ENCODE assay signal across 8 mouse cellular contexts in genomic region chr1:126993061-126993640, GRCm38 (mm10).
DNase-seq lines count a peak whose midpoint lies in the region; ATAC-seq and TF ChIP-seq lines count a peak whose summit lies in the region.

No protein-coding gene starts in this region.

- H3K27me3 ChIP-seq in intestine, embryonic 14.5 days (replicated peaks; ENCODE audit: control insufficient read depth, insufficient read depth, low read length) = no peaks in the 10 kb centered on the region
- no peaks in the 10 kb centered on the region for H3K27me3 ChIP-seq in intestine, embryonic 16.5 days (replicated peaks; ENCODE audit: control insufficient read depth, insufficient read depth, low read length)
- H3K27me3 ChIP-seq in forebrain, embryonic 12.5 days = no peaks in the 10 kb centered on the region
- no peaks in the 10 kb centered on the region for H3K27me3 ChIP-seq in intestine, embryonic 15.5 days (replicated peaks)
- H3K27me3 ChIP-seq in limb, embryonic 12.5 days = no peaks in the 10 kb centered on the region; the same call in 1 of the 2 replicates
- no peaks in the 10 kb centered on the region for H3K27me3 ChIP-seq in neural tube, embryonic 11.5 days (ENCODE audit: control insufficient read depth, insufficient read depth, low read length)

- WGBS in intestine, embryonic 14.5 days = 75% methylated on average over 1 of the region's 1 CpGs
- WGBS in intestine, embryonic 16.5 days = 70% methylated on average over 1 of the region's 1 CpGs
- 69% methylated on average over 1 of the region's 1 CpGs for WGBS in bone marrow, adult 2 months
- 74% methylated on average over 1 of the region's 1 CpGs for WGBS in forebrain, embryonic 12.5 days
- WGBS in intestine, embryonic 15.5 days = 77% methylated on average over 1 of the region's 1 CpGs
- 69% methylated on average over 1 of the region's 1 CpGs for WGBS in limb, embryonic 12.5 days
- WGBS in neural tube, embryonic 11.5 days = 77% methylated on average over 1 of the region's 1 CpGs

- no peak overlapping the region for H3K27ac ChIP-seq in intestine, embryonic 14.5 days (ENCODE audit: low read depth)
- H3K27ac ChIP-seq in intestine, embryonic 16.5 days (ENCODE audit: low read length) = no peak overlapping the region
- no peak overlapping the region for H3K27ac ChIP-seq in bone marrow, adult 2 months (ENCODE audit: control insufficient read depth, insufficient read depth, low read depth, low read length, poor library complexity)
- no peak overlapping the region for H3K27ac ChIP-seq in forebrain, embryonic 12.5 days
- no peak overlapping the region for H3K27ac ChIP-seq in intestine, embryonic 15.5 days
- no peak overlapping the region for H3K27ac ChIP-seq in limb, embryonic 12.5 days
- no peak overlapping the region for H3K27ac ChIP-seq in neural tube, embryonic 11.5 days (ENCODE audit: low read depth, low read length)

- ATAC-seq in intestine, embryonic 14.5 days (replicated peaks; ENCODE audit: low FRiP score, low TSS enrichment, low read depth) = peak; percentile 47
- ATAC-seq in intestine, embryonic 16.5 days = no peak
- peak; percentile 73 for ATAC-seq in forebrain, embryonic 12.5 days (ENCODE audit: low FRiP score)
- ATAC-seq in intestine, embryonic 15.5 days = peak; percentile 43; the same call in 1 of the 2 replicates
- ATAC-seq in limb, embryonic 12.5 days (ENCODE audit: insufficient number of reproducible peaks, insufficient read depth, low FRiP score, low TSS enrichment, low read depth) = peak; percentile 34
- ATAC-seq in neural tube, embryonic 11.5 days (ENCODE audit: insufficient read depth, low FRiP score, low TSS enrichment) = peak; percentile 45
- no peak for ATAC-seq in inflammation-experienced regulatory T-cells, adult 6 months

- H3K4me2 ChIP-seq in intestine, embryonic 14.5 days (ENCODE audit: low read length) = no peak overlapping the region
- no peak overlapping the region for H3K4me2 ChIP-seq in intestine, embryonic 16.5 days (ENCODE audit: low read depth, low read length)
- H3K4me2 ChIP-seq in forebrain, embryonic 12.5 days = no peak overlapping the region
- no peak overlapping the region for H3K4me2 ChIP-seq in intestine, embryonic 15.5 days (replicated peaks)
- H3K4me2 ChIP-seq in limb, embryonic 12.5 days = no peak overlapping the region
- H3K4me2 ChIP-seq in neural tube, embryonic 11.5 days (ENCODE audit: low read depth) = no peak overlapping the region

- no peaks in the 10 kb centered on the region for H3K9me3 ChIP-seq in intestine, embryonic 14.5 days (ENCODE audit: control insufficient read depth, low read length)
- H3K9me3 ChIP-seq in intestine, embryonic 16.5 days (ENCODE audit: control insufficient read depth, low read length) = no peaks in the 10 kb centered on the region
- H3K9me3 ChIP-seq in forebrain, embryonic 12.5 days = no peaks in the 10 kb centered on the region
- H3K9me3 ChIP-seq in intestine, embryonic 15.5 days = no peaks in the 10 kb centered on the region
- no peaks in the 10 kb centered on the region for H3K9me3 ChIP-seq in limb, embryonic 12.5 days
- H3K9me3 ChIP-seq in neural tube, embryonic 11.5 days (ENCODE audit: control insufficient read depth, low read length) = no peaks in the 10 kb centered on the region

- no peaks in the 10 kb centered on the region for H3K36me3 ChIP-seq in intestine, embryonic 14.5 days (ENCODE audit: control insufficient read depth, insufficient read depth, low read length)
- no peaks in the 10 kb centered on the region for H3K36me3 ChIP-seq in intestine, embryonic 16.5 days (ENCODE audit: control insufficient read depth, insufficient read depth, low read length)
- H3K36me3 ChIP-seq in forebrain, embryonic 12.5 days (replicated peaks) = no peaks in the 10 kb centered on the region
- H3K36me3 ChIP-seq in intestine, embryonic 15.5 days = no peaks in the 10 kb centered on the region
- no peaks in the 10 kb centered on the region for H3K36me3 ChIP-seq in limb, embryonic 12.5 days
- no peaks in the 10 kb centered on the region for H3K36me3 ChIP-seq in neural tube, embryonic 11.5 days (ENCODE audit: control insufficient read depth, insufficient read depth, low read length)

- H3K4me3 ChIP-seq in intestine, embryonic 14.5 days (ENCODE audit: low read depth, low read length) = no peak overlapping the region
- H3K4me3 ChIP-seq in intestine, embryonic 16.5 days (ENCODE audit: low read length) = no peak overlapping the region
- H3K4me3 ChIP-seq in bone marrow, adult 2 months (replicated peaks; ENCODE audit: control insufficient read depth, low read depth, low read length) = no peak overlapping the region
- H3K4me3 ChIP-seq in forebrain, embryonic 12.5 days (replicated peaks) = no peak overlapping the region
- no peak overlapping the region for H3K4me3 ChIP-seq in intestine, embryonic 15.5 days (replicated peaks)
- H3K4me3 ChIP-seq in limb, embryonic 12.5 days (replicated peaks) = no peak overlapping the region
- no peak overlapping the region for H3K4me3 ChIP-seq in neural tube, embryonic 11.5 days (ENCODE audit: low read depth, low read length)

- H3K4me1 ChIP-seq in intestine, embryonic 14.5 days (replicated peaks; ENCODE audit: control insufficient read depth, insufficient read depth, low read length) = no peaks in the 10 kb centered on the region
- no peaks in the 10 kb centered on the region for H3K4me1 ChIP-seq in intestine, embryonic 16.5 days (ENCODE audit: control insufficient read depth, insufficient read depth, low read length)
- H3K4me1 ChIP-seq in bone marrow, adult 2 months (ENCODE audit: control insufficient read depth, insufficient read depth, low read length) = no peaks in the 10 kb centered on the region
- H3K4me1 ChIP-seq in forebrain, embryonic 12.5 days = no peaks in the 10 kb centered on the region
- no peaks in the 10 kb centered on the region for H3K4me1 ChIP-seq in intestine, embryonic 15.5 days (replicated peaks)
- peaks cover 5% of the 10 kb centered on the region; the same call in 1 of the 2 replicates for H3K4me1 ChIP-seq in limb, embryonic 12.5 days (replicated peaks)
- H3K4me1 ChIP-seq in neural tube, embryonic 11.5 days (ENCODE audit: control insufficient read depth, insufficient read depth, low read length) = no peaks in the 10 kb centered on the region

- TF ChIP-seq CTCF in bone marrow, adult 2 months (IDR thresholded peaks at IDR 0.05; ENCODE audit: control insufficient read depth, insufficient read depth, low read length) = 0 out of 2 replicates have a peak, but pooled peaks have one; percentile 11

- no peak for TF ChIP-seq POLR2A in bone marrow, adult 2 months (IDR thresholded peaks at IDR 0.05; ENCODE audit: borderline replicate concordance, control insufficient read depth, low read depth, low read length)

- H3K9ac ChIP-seq in intestine, embryonic 14.5 days (ENCODE audit: low read length) = no peak overlapping the region
- H3K9ac ChIP-seq in intestine, embryonic 16.5 days (ENCODE audit: low read depth, low read length) = no peak overlapping the region
- H3K9ac ChIP-seq in forebrain, embryonic 12.5 days = no peak overlapping the region
- no peak overlapping the region for H3K9ac ChIP-seq in intestine, embryonic 15.5 days
- H3K9ac ChIP-seq in limb, embryonic 12.5 days (replicated peaks) = no peak overlapping the region
- H3K9ac ChIP-seq in neural tube, embryonic 11.5 days (ENCODE audit: low read length) = no peak overlapping the region

- peak; percentile 66 for DNase-seq in intestine, embryonic 14.5 days (ENCODE audit: low spot score)
- peak; percentile 65 for DNase-seq in neural tube, embryonic 11.5 days (ENCODE audit: low spot score)

Comparison
In these comparisons a context has a peak if more than half of its experiments do, and no peak if none do; other contexts are left out.
1. ATAC-seq: peak in intestine, embryonic 14.5 days (single experiment), forebrain, embryonic 12.5 days (single experiment), intestine, embryonic 15.5 days (single experiment), limb, embryonic 12.5 days (single experiment) and neural tube, embryonic 11.5 days (single experiment); none in intestine, embryonic 16.5 days (single experiment) and inflammation-experienced regulatory T-cells, adult 6 months (single experiment).